In genomic region chr12:58956624-58957023, GRCm38 (mm10) we compare ENCODE assay signal across 26 mouse cellular contexts. TPM values are rescaled to one million over a fixed set of nuclear protein-coding genes. Genes with fewer than 3 reads are reported as not detected.
DNase-seq lines count a peak whose midpoint lies in the region; ATAC-seq and TF ChIP-seq lines count a peak whose summit lies in the region.
"Had no signal": no experiment of that assay in that cellular context is flagged by ENCODE, and none has a peak within 500 bp of the region (broad histone marks: within the 10 kb centered on the region; RNA-seq: fewer than 3 reads in every experiment).

No protein-coding gene starts in this region.

- H3K36me3 ChIP-seq in forebrain, postnatal 0 days (ENCODE audit: insufficient read depth), result peaks cover 15% of the 10 kb centered on the region
- no peaks in the 10 kb centered on the region for H3K36me3 ChIP-seq in forebrain, embryonic 12.5 days (replicated peaks)
- H3K36me3 ChIP-seq in kidney, embryonic 15.5 days, result peaks cover 21% of the 10 kb centered on the region
- peaks cover 6% of the 10 kb centered on the region; the same call in 1 of the 2 replicates for H3K36me3 ChIP-seq in lung, embryonic 16.5 days (ENCODE audit: control insufficient read depth, insufficient read depth, low read length)
- peaks cover 6% of the 10 kb centered on the region; the same call in 1 of the 2 replicates for H3K36me3 ChIP-seq in intestine, embryonic 16.5 days (ENCODE audit: control insufficient read depth, insufficient read depth, low read length)

- no peak for DNase-seq in forebrain, postnatal 0 days
- no peak for DNase-seq in kidney, postnatal 10 days
- DNase-seq in lung, adult 2 months, result no peak
- DNase-seq in thymus, postnatal 25 days, result no peak
- DNase-seq: adrenal gland, adult 2 months; adrenal gland, postnatal 36 days; cerebellum, adult 18-20 months; heart, adult 2 months; kidney, postnatal 25 days; right cerebral cortex, adult 18-20 months had no signal

- WGBS in forebrain, postnatal 0 days, result 80% methylated on average over 7 of the region's 7 CpGs
- WGBS in forebrain, embryonic 12.5 days, result 86% methylated on average over 7 of the region's 7 CpGs
- 43% methylated on average over 7 of the region's 7 CpGs for WGBS in kidney, embryonic 15.5 days
- 29% methylated on average over 7 of the region's 7 CpGs for WGBS in lung, embryonic 16.5 days
- WGBS in lung, adult 2 months, result 43% methylated on average over 7 of the region's 7 CpGs
- WGBS in intestine, embryonic 16.5 days, result 44% methylated on average over 7 of the region's 7 CpGs

- no peak for TF ChIP-seq POLR2A in lung, adult 2 months (IDR thresholded peaks at IDR 0.05; ENCODE audit: borderline replicate concordance, extremely low read depth, low read depth, low read length)

- H3K4me2 ChIP-seq in forebrain, postnatal 0 days (ENCODE audit: low read depth), result no peak overlapping the region
- H3K4me2 ChIP-seq in forebrain, embryonic 12.5 days, result no peak overlapping the region
- H3K4me2 ChIP-seq in kidney, embryonic 15.5 days, result no peak overlapping the region
- no peak overlapping the region for H3K4me2 ChIP-seq in lung, embryonic 16.5 days (ENCODE audit: low read depth, low read length)
- H3K4me2 ChIP-seq in intestine, embryonic 16.5 days (ENCODE audit: low read depth, low read length), result no peak overlapping the region
- H3K4me2 ChIP-seq: embryonic facial prominence, embryonic 13.5 days; heart, embryonic 13.5 days; hindbrain, embryonic 14.5 days; limb, embryonic 13.5 days; liver, embryonic 11.5 days; midbrain, embryonic 13.5 days had no signal

- 0 out of 2 replicates have a peak, but pooled peaks have one; percentile 18 for ATAC-seq in forebrain, postnatal 0 days
- ATAC-seq in forebrain, embryonic 12.5 days (ENCODE audit: low FRiP score), result no peak
- ATAC-seq in kidney, embryonic 15.5 days (replicated peaks; ENCODE audit: low FRiP score), result 0 out of 2 replicates have a peak, but pooled peaks have one; percentile 43
- peak; percentile 76 for ATAC-seq in lung, embryonic 16.5 days (ENCODE audit: low read depth)
- peak; percentile 59 for ATAC-seq in intestine, embryonic 16.5 days
- ATAC-seq: activated CD4-positive, CD25-positive, alpha-beta regulatory T cell, adult 4 months; forebrain, embryonic 16.5 days; midbrain, embryonic 13.5 days had no signal

- H3K9ac ChIP-seq in forebrain, postnatal 0 days, result no peak overlapping the region
- no peak overlapping the region for H3K9ac ChIP-seq in forebrain, embryonic 12.5 days
- H3K9ac ChIP-seq in kidney, embryonic 15.5 days, result no peak overlapping the region
- H3K9ac ChIP-seq in lung, embryonic 16.5 days (ENCODE audit: low read length), result no peak overlapping the region
- H3K9ac ChIP-seq in intestine, embryonic 16.5 days (ENCODE audit: low read depth, low read length), result no peak overlapping the region
- H3K9ac ChIP-seq: embryonic facial prominence, embryonic 13.5 days; heart, embryonic 13.5 days; hindbrain, embryonic 14.5 days; limb, embryonic 13.5 days; midbrain, embryonic 13.5 days had no signal

- H3K27ac ChIP-seq in forebrain, postnatal 0 days (ENCODE audit: low read depth, low read length), result no peak overlapping the region
- no peak overlapping the region for H3K27ac ChIP-seq in forebrain, embryonic 12.5 days
- H3K27ac ChIP-seq in kidney, embryonic 15.5 days, result no peak overlapping the region
- no peak overlapping the region for H3K27ac ChIP-seq in lung, embryonic 16.5 days (ENCODE audit: low read length)
- H3K27ac ChIP-seq in intestine, embryonic 16.5 days (ENCODE audit: low read length), result no peak overlapping the region
- H3K27ac ChIP-seq: embryonic facial prominence, embryonic 13.5 days; forebrain, embryonic 10.5 days; heart, adult 2 months; heart, embryonic 13.5 days; hindbrain, embryonic 14.5 days; layer of hippocampus, adult 2 months; limb, embryonic 13.5 days; macrophage; midbrain, embryonic 13.5 days had no signal

- H3K9me3 ChIP-seq in forebrain, postnatal 0 days (ENCODE audit: low read length), result no peaks in the 10 kb centered on the region
- H3K9me3 ChIP-seq in forebrain, embryonic 12.5 days, result no peaks in the 10 kb centered on the region
- H3K9me3 ChIP-seq in kidney, embryonic 15.5 days (replicated peaks), result no peaks in the 10 kb centered on the region
- no peaks in the 10 kb centered on the region for H3K9me3 ChIP-seq in lung, embryonic 16.5 days (ENCODE audit: control insufficient read depth, low read length)
- no peaks in the 10 kb centered on the region for H3K9me3 ChIP-seq in intestine, embryonic 16.5 days (ENCODE audit: control insufficient read depth, low read length)
- H3K9me3 ChIP-seq: embryonic facial prominence, embryonic 13.5 days; forebrain, embryonic 10.5 days; heart, embryonic 13.5 days; limb, embryonic 13.5 days; midbrain, embryonic 13.5 days had no signal

- no peaks in the 10 kb centered on the region for H3K4me1 ChIP-seq in forebrain, postnatal 0 days (ENCODE audit: insufficient read depth)
- H3K4me1 ChIP-seq in forebrain, embryonic 12.5 days, result no peaks in the 10 kb centered on the region
- H3K4me1 ChIP-seq in kidney, embryonic 15.5 days, result no peaks in the 10 kb centered on the region
- no peaks in the 10 kb centered on the region for H3K4me1 ChIP-seq in lung, embryonic 16.5 days (replicated peaks; ENCODE audit: control insufficient read depth, insufficient read depth, low read length)
- H3K4me1 ChIP-seq in lung, adult 2 months (ENCODE audit: control insufficient read depth, insufficient read depth, low read length), result no peaks in the 10 kb centered on the region
- H3K4me1 ChIP-seq in intestine, embryonic 16.5 days (ENCODE audit: control insufficient read depth, insufficient read depth, low read length), result no peaks in the 10 kb centered on the region
- H3K4me1 ChIP-seq: embryonic facial prominence, embryonic 13.5 days; limb, embryonic 13.5 days; midbrain, embryonic 13.5 days had no signal

- TF ChIP-seq CTCF in forebrain, postnatal 0 days (IDR thresholded peaks at IDR 0.05; ENCODE audit: low read depth), result no peak
- no peak for TF ChIP-seq CTCF in lung, adult 2 months (IDR thresholded peaks at IDR 0.05; ENCODE audit: insufficient read depth, low read length)

- no peak overlapping the region for H3K4me3 ChIP-seq in forebrain, postnatal 0 days (ENCODE audit: low read depth, low read length)
- no peak overlapping the region for H3K4me3 ChIP-seq in forebrain, embryonic 12.5 days (replicated peaks)
- H3K4me3 ChIP-seq in kidney, embryonic 15.5 days (replicated peaks), result no peak overlapping the region
- H3K4me3 ChIP-seq in lung, embryonic 16.5 days (ENCODE audit: low read length), result no peak overlapping the region
- H3K4me3 ChIP-seq in lung, adult 2 months (replicated peaks; ENCODE audit: extremely low read depth, low read depth, low read length), result no peak overlapping the region
- H3K4me3 ChIP-seq in intestine, embryonic 16.5 days (ENCODE audit: low read length), result no peak overlapping the region
- H3K4me3 ChIP-seq: embryonic facial prominence, embryonic 13.5 days; forebrain, embryonic 10.5 days; heart, adult 2 months; heart, embryonic 13.5 days; layer of hippocampus, adult 2 months; limb, embryonic 13.5 days; midbrain, embryonic 13.5 days had no signal

- no peaks in the 10 kb centered on the region for H3K27me3 ChIP-seq in forebrain, postnatal 0 days (ENCODE audit: insufficient read depth, low read length)
- H3K27me3 ChIP-seq in forebrain, embryonic 12.5 days, result no peaks in the 10 kb centered on the region
- H3K27me3 ChIP-seq in kidney, embryonic 15.5 days, result no peaks in the 10 kb centered on the region
- no peaks in the 10 kb centered on the region for H3K27me3 ChIP-seq in lung, embryonic 16.5 days (ENCODE audit: control insufficient read depth, insufficient read depth, low read depth, low read length)
- no peaks in the 10 kb centered on the region for H3K27me3 ChIP-seq in intestine, embryonic 16.5 days (replicated peaks; ENCODE audit: control insufficient read depth, insufficient read depth, low read length)
- H3K27me3 ChIP-seq: CH12.LX; embryonic facial prominence, embryonic 13.5 days; heart, embryonic 13.5 days; limb, embryonic 13.5 days; midbrain, embryonic 13.5 days had no signal

RNA-seq across cellular contexts. Expression of gene Sec23a, which starts 55.2 kb away (rescaled TPM):
- total RNA-seq in forebrain, postnatal 0 days (2014; rRNA removed), result 156 and 159 TPM in 2 replicates
- polyA plus RNA-seq in forebrain, postnatal 0 days (2015; fragmentation: Nextera tagmentation; extraction: Ambion mirVana), result 84.4 and 95.5 TPM in 2 replicates
- 90.2 and 96.0 TPM in 2 replicates for polyA plus RNA-seq in forebrain, embryonic 12.5 days (2016; fragmentation: Nextera tagmentation; extraction: Ambion mirVana)
- polyA plus RNA-seq in kidney, embryonic 15.5 days (2015; fragmentation: Nextera tagmentation; extraction: Ambion mirVana), result 79.3 and 79.4 TPM in 2 replicates
- 64.2 and 69.3 TPM in 2 replicates for polyA plus RNA-seq in lung, embryonic 16.5 days (2015; fragmentation: Nextera tagmentation; extraction: Ambion mirVana)
- 8.6 and 13.0 TPM in 2 replicates for polyA plus RNA-seq in lung, adult 2 months (2012; rRNA removed)
- polyA plus RNA-seq in intestine, embryonic 16.5 days (2015; fragmentation: Nextera tagmentation; extraction: Ambion mirVana), result 90.5 and 110 TPM in 2 replicates

RNA-seq across cellular contexts. Expression of gene Gemin2, which starts 56.6 kb away (rescaled TPM):
- total RNA-seq in forebrain, postnatal 0 days (2014; rRNA removed), result 5.5 and 6.7 TPM in 2 replicates
- 9.3 and 10.8 TPM in 2 replicates for polyA plus RNA-seq in forebrain, postnatal 0 days (2015; fragmentation: Nextera tagmentation; extraction: Ambion mirVana)
- 26.3 and 26.5 TPM in 2 replicates for polyA plus RNA-seq in forebrain, embryonic 12.5 days (2016; fragmentation: Nextera tagmentation; extraction: Ambion mirVana)
- polyA plus RNA-seq in kidney, embryonic 15.5 days (2015; fragmentation: Nextera tagmentation; extraction: Ambion mirVana), result 33.5 and 34.4 TPM in 2 replicates
- polyA plus RNA-seq in lung, embryonic 16.5 days (2015; fragmentation: Nextera tagmentation; extraction: Ambion mirVana), result 26.3 and 30.1 TPM in 2 replicates
- 1.9 and 2.9 TPM in 2 replicates for polyA plus RNA-seq in lung, adult 2 months (2012; rRNA removed)
- 17.6 and 20.3 TPM in 2 replicates for polyA plus RNA-seq in intestine, embryonic 16.5 days (2015; fragmentation: Nextera tagmentation; extraction: Ambion mirVana)
